Mouse (Mus musculus) C2C12 (cell line): Measurements from ENCODE around the gene Phkb.

Source experiments
- CEBPB ChIP-seq: IDR thresholded peaks from one replicate; pipeline ENCODE4 v1.6.1; 2011; ENCODE audit warnings: low read depth, mild to moderate bottlenecking, control low read depth, moderate library complexity
- CTCF ChIP-seq: IDR thresholded peaks from one replicate; pipeline ENCODE4 v1.5.1; 2011; ENCODE audit not compliant: control insufficient read depth, insufficient read depth, insufficient read length
- MAX ChIP-seq: IDR thresholded peaks from one replicate; pipeline ENCODE4 v1.6.1; 2011; ENCODE audit warnings: mild to moderate bottlenecking, control low read depth
- MYOD1 ChIP-seq: IDR thresholded peaks from one replicate; pipeline ENCODE4 v1.6.1; 2011; ENCODE audit warnings: low read depth; ENCODE audit not compliant: control insufficient read depth, insufficient read length
- MYOG ChIP-seq: IDR thresholded peaks from one replicate; pipeline ENCODE4 v1.6.1; 2011; ENCODE audit not compliant: control insufficient read depth, insufficient read length; ENCODE audit errors: extremely low read depth
- USF1 ChIP-seq: IDR thresholded peaks from one replicate; pipeline ENCODE4 v1.6.1; 2011; ENCODE audit warnings: low read depth, mild to moderate bottlenecking, control low read depth, moderate library complexity

- no peak for TF ChIP-seq CTCF
- no peak for TF ChIP-seq CEBPB
- no peak for TF ChIP-seq USF1
- no peak for TF ChIP-seq MYOD1
- no peak for TF ChIP-seq MAX
- no peak for TF ChIP-seq MYOG
Observed at GRCm38 (mm10) chr8:85925574-85925973, 84.8 kb downstream of the Phkb start.
